Mouse (Mus musculus) bone marrow macrophage, adult 2 months (primary cell): ENCODE measurements around the gene Zdhhc14.

Experiments
- CTCF ChIP-seq: IDR thresholded peaks from 2 replicates; pipeline ENCODE4 v1.5.1; 2012; ENCODE audit warnings: low read depth, mild to moderate bottlenecking, low read length, moderate library complexity
- POLR2A ChIP-seq: IDR thresholded peaks from 2 replicates; pipeline ENCODE4 v1.6.1; 2012; ENCODE audit warnings: mild to moderate bottlenecking, low read depth, low read length, borderline replicate concordance

DNA sequence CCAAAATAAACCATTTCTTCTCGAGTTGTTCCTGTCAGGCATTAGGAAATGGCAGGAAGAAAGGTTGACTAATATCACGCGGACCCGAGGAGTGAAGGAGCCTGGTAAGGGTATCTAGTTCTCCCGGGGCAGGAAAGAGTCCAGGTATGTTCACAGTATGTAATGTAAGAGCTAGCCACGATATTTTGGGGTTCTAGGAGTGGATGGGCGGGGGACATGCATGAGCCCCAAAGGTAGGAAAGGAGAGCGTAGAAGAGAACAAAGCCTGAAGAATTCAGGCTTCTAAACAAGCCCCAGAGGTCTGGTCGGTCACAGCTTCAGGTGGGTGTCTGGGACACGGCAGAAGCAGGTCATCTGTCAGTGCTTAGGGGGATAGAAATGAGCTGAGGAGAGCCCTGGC is 27.1 kb downstream of the Zdhhc14 start:
- TF ChIP-seq CTCF (no peak), POLR2A (no peak)
